Mouse (Mus musculus): ENCODE results near the gene Tjp1. TPM values are rescaled to one million over a fixed set of nuclear protein-coding genes. Genes with fewer than 3 reads are reported as not detected.

The Tjp1 gene
- total RNA-seq, 1 experiment, result 39.3 TPM

DNA sequence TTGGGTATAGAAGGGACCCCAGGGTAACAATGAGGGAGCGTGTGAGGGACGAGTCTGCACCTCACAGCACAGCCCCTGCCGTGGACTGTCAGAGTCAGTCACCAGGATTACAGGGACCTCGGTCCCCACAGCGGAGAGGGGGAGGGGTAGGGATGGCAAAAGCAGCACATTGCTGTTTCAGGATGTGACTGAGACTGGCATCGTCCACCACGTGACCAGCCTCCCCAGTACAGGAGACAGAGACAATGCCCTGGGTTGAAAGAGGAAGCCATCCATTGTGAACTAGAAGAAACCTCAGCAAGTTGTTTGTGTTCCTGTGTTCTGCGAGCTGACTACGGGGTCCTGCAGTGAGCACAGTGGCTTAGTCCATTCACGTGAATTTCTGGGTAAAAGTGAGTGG, 106.1 kb downstream of the Tjp1 start:
- H3K36me3 ChIP-seq (ENCODE audit: control insufficient read depth, insufficient read depth, low read length, poor library complexity, severe bottlenecking), result no peaks in the 10 kb centered on the region
- no peak overlapping the region for H3K4me3 ChIP-seq (ENCODE audit: insufficient read depth in 1 of 2, low read depth in 1 of 2, low read length in 2 of 2, poor library complexity in 1 of 2, severe bottlenecking in 1 of 2)
- DNase-seq (ENCODE audit: low read depth, low spot score), result no peak
- no peak overlapping the region for H3K9ac ChIP-seq (ENCODE audit: insufficient read depth, low read depth, low read length, poor library complexity, severe bottlenecking)
- no peak overlapping the region for H3K27ac ChIP-seq (ENCODE audit: insufficient read depth, low read depth, low read length, poor library complexity, severe bottlenecking)
- in situ Hi-C loops (cut with MboI; ENCODE audit: low sequenced_read_pairs in 2 of 2, unreplicated experiment in 2 of 2), result no loop called here
- no peak for TF ChIP-seq ZC3H11A (IDR thresholded peaks at IDR 0.05; ENCODE audit: borderline replicate concordance, low read depth, low read length)
- TF ChIP-seq HCFC1 (IDR thresholded peaks at IDR 0.05; ENCODE audit: borderline replicate concordance, insufficient read depth, low read length), result no peak
- no peak for TF ChIP-seq MAFK (IDR thresholded peaks at IDR 0.05; ENCODE audit: insufficient read depth, low read depth, low read length)
- no peak for TF ChIP-seq ZNF384 (IDR thresholded peaks at IDR 0.05; ENCODE audit: low read depth, low read length)
- TF ChIP-seq CHD2 (IDR thresholded peaks at IDR 0.05; ENCODE audit: low read depth, low read length), result no peak
- peaks cover 1 to 16% of the 10 kb centered on the region in 2 experiments; a peak in 3 of 4 replicates for H3K4me1 ChIP-seq (ENCODE audit: control insufficient read depth in 2 of 2, insufficient read depth in 2 of 2, low read length in 2 of 2, poor library complexity in 1 of 2)
- H3K9me3 ChIP-seq (ENCODE audit: control insufficient read depth, insufficient read depth, low read depth, low read length), result no peaks in the 10 kb centered on the region

- no peak overlapping the region for H3K4me3 ChIP-seq (ENCODE audit: insufficient read depth in 1 of 2, low read depth in 1 of 2, low read length in 2 of 2, poor library complexity in 1 of 2, severe bottlenecking in 1 of 2)
- TF ChIP-seq HCFC1 (IDR thresholded peaks at IDR 0.05; ENCODE audit: borderline replicate concordance, insufficient read depth, low read length) (no peak), ZNF384 (IDR thresholded peaks at IDR 0.05; ENCODE audit: low read depth, low read length) (no peak)
- DNase-seq (ENCODE audit: low read depth, low spot score), result no peak
- peaks cover 1 to 16% of the 10 kb centered on the region in 2 experiments; a peak in 3 of 4 replicates for H3K4me1 ChIP-seq (ENCODE audit: control insufficient read depth in 2 of 2, insufficient read depth in 2 of 2, low read length in 2 of 2, poor library complexity in 1 of 2)
- in situ Hi-C loops (cut with MboI; ENCODE audit: low sequenced_read_pairs in 2 of 2, unreplicated experiment in 2 of 2), result no loop called here
- H3K36me3 ChIP-seq (ENCODE audit: control insufficient read depth, insufficient read depth, low read length, poor library complexity, severe bottlenecking), result no peaks in the 10 kb centered on the region
- H3K9ac ChIP-seq (ENCODE audit: insufficient read depth, low read depth, low read length, poor library complexity, severe bottlenecking), result no peak overlapping the region
- H3K9me3 ChIP-seq (ENCODE audit: control insufficient read depth, insufficient read depth, low read depth, low read length), result no peaks in the 10 kb centered on the region
- no peak overlapping the region for H3K27ac ChIP-seq (ENCODE audit: insufficient read depth, low read depth, low read length, poor library complexity, severe bottlenecking)
Measured at GRCm38 (mm10) chr7:65419926-65420325, 107.7 kb downstream of the Tjp1 start.

DNA sequence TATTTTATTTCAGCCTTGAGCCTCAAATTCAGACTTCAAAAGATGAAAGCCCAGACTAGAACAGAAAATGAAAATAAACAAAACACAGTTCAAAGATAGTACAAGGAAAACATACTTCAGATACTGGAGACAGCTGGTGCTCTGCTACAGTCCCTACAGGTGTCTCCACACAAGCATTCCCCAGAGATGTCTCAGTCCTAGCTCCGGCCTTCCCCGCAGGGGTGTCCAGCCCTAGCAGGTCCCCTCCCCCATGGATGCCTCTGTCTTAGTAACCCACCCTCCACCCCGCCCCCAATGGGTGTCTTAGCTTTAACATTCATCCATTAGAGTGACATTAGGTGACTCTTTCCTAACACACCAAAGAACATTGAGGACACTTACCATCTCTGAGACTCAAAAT, 108.6 kb downstream of the Tjp1 start:
- H3K4me1 ChIP-seq (ENCODE audit: control insufficient read depth in 2 of 2, insufficient read depth in 2 of 2, low read length in 2 of 2, poor library complexity in 1 of 2), result peaks cover 1 to 16% of the 10 kb centered on the region in 2 experiments; a peak in 3 of 4 replicates

GRCm38 (mm10) chr7:65418366-65418911, 109.1 kb downstream of the Tjp1 start:
- in situ Hi-C loops (cut with MboI; ENCODE audit: low sequenced_read_pairs in 2 of 2, unreplicated experiment in 2 of 2), result no loop called here
- H3K9ac ChIP-seq (ENCODE audit: insufficient read depth, low read depth, low read length, poor library complexity, severe bottlenecking), result no peak overlapping the region
- H3K9me3 ChIP-seq (ENCODE audit: control insufficient read depth, insufficient read depth, low read depth, low read length), result no peaks in the 10 kb centered on the region
- H3K4me3 ChIP-seq (ENCODE audit: insufficient read depth in 1 of 2, low read depth in 1 of 2, low read length in 2 of 2, poor library complexity in 1 of 2, severe bottlenecking in 1 of 2), result no peak overlapping the region
- TF ChIP-seq ZNF384 (IDR thresholded peaks at IDR 0.05; ENCODE audit: low read depth, low read length), result no peak
- TF ChIP-seq HCFC1 (IDR thresholded peaks at IDR 0.05; ENCODE audit: borderline replicate concordance, insufficient read depth, low read length), result no peak
- no peak for TF ChIP-seq CHD2 (IDR thresholded peaks at IDR 0.05; ENCODE audit: low read depth, low read length)
- TF ChIP-seq ZC3H11A (IDR thresholded peaks at IDR 0.05; ENCODE audit: borderline replicate concordance, low read depth, low read length), result no peak
- no peak for TF ChIP-seq MAFK (IDR thresholded peaks at IDR 0.05; ENCODE audit: insufficient read depth, low read depth, low read length)
- H3K27ac ChIP-seq (ENCODE audit: insufficient read depth, low read depth, low read length, poor library complexity, severe bottlenecking), result no peak overlapping the region
- no peaks in the 10 kb centered on the region for H3K36me3 ChIP-seq (ENCODE audit: control insufficient read depth, insufficient read depth, low read length, poor library complexity, severe bottlenecking)
- DNase-seq (ENCODE audit: low read depth, low spot score), result no peak
- H3K4me1 ChIP-seq (ENCODE audit: control insufficient read depth in 2 of 2, insufficient read depth in 2 of 2, low read length in 2 of 2, poor library complexity in 1 of 2), result peaks cover 1 to 16% of the 10 kb centered on the region in 2 experiments; a peak in 3 of 4 replicates

More for the DNA sequence above, 108.6 kb downstream of the Tjp1 start:
- H3K9me3 ChIP-seq (ENCODE audit: control insufficient read depth, insufficient read depth, low read depth, low read length), result no peaks in the 10 kb centered on the region
- in situ Hi-C loops (cut with MboI; ENCODE audit: low sequenced_read_pairs in 2 of 2, unreplicated experiment in 2 of 2), result no loop called here
- TF ChIP-seq MAFK (IDR thresholded peaks at IDR 0.05; ENCODE audit: insufficient read depth, low read depth, low read length) (no peak), CHD2 (IDR thresholded peaks at IDR 0.05; ENCODE audit: low read depth, low read length) (no peak), ZNF384 (IDR thresholded peaks at IDR 0.05; ENCODE audit: low read depth, low read length) (no peak), HCFC1 (IDR thresholded peaks at IDR 0.05; ENCODE audit: borderline replicate concordance, insufficient read depth, low read length) (no peak), ZC3H11A (IDR thresholded peaks at IDR 0.05; ENCODE audit: borderline replicate concordance, low read depth, low read length) (no peak)
- H3K27ac ChIP-seq (ENCODE audit: insufficient read depth, low read depth, low read length, poor library complexity, severe bottlenecking), result no peak overlapping the region
- H3K36me3 ChIP-seq (ENCODE audit: control insufficient read depth, insufficient read depth, low read length, poor library complexity, severe bottlenecking), result no peaks in the 10 kb centered on the region
- no peak overlapping the region for H3K9ac ChIP-seq (ENCODE audit: insufficient read depth, low read depth, low read length, poor library complexity, severe bottlenecking)
- no peak for DNase-seq (ENCODE audit: low read depth, low spot score)
- H3K4me3 ChIP-seq (ENCODE audit: insufficient read depth in 1 of 2, low read depth in 1 of 2, low read length in 2 of 2, poor library complexity in 1 of 2, severe bottlenecking in 1 of 2), result no peak overlapping the region

Measured in ES-E14 (cell line).